Comparison of ENCODE assay signal across 33 mouse cellular contexts in genomic region chr19:39060719-39061118, GRCm38 (mm10). TPM values are rescaled to one million over a fixed set of nuclear protein-coding genes. Genes with fewer than 3 reads are reported as not detected.
"Had no signal": no experiment of that assay in that cellular context is flagged by ENCODE, and none has a peak within 500 bp of the region (broad histone marks: within the 10 kb centered on the region; RNA-seq: fewer than 3 reads in every experiment).

TSS of gene Cyp2c65 (plus strand) at chr19:39061015.

- H3K27ac ChIP-seq: gastrocnemius, adult 2 months; heart, embryonic 10.5 days; hindbrain, embryonic 10.5 days; hindbrain, embryonic 13.5 days; hindbrain, embryonic 15.5 days; hindbrain, postnatal 0 days; limb, embryonic 13.5 days; limb, embryonic 15.5 days; liver, embryonic 12.5 days had no signal

- H3K27me3 ChIP-seq: heart, embryonic 12.5 days; hindbrain, embryonic 13.5 days; hindbrain, embryonic 15.5 days; limb, embryonic 13.5 days; limb, embryonic 15.5 days; liver, embryonic 12.5 days had no signal

- H3K9me3 ChIP-seq: heart, embryonic 10.5 days; heart, embryonic 12.5 days; hindbrain, embryonic 13.5 days; hindbrain, embryonic 15.5 days; limb, embryonic 13.5 days; limb, embryonic 15.5 days had no signal

- DNase-seq: gastrocnemius, adult 2 months; gastrocnemius, postnatal 10 days; gastrocnemius, postnatal 25 days; heart, adult 18-20 months; heart, postnatal 10 days; heart, postnatal 4 days; kidney, adult 18-20 months; kidney, adult 8-10 months; kidney, postnatal 10 days; kidney, postnatal 25 days; kidney, postnatal 4 days; layer of hippocampus, adult 9-11 months; layer of hippocampus, postnatal 36 days; left cerebral cortex, postnatal 4 days had no signal

- H3K9ac ChIP-seq: heart, embryonic 12.5 days; hindbrain, embryonic 13.5 days; hindbrain, embryonic 15.5 days; limb, embryonic 13.5 days; limb, embryonic 15.5 days; liver, embryonic 12.5 days had no signal

- ATAC-seq: hindbrain, postnatal 0 days; liver, embryonic 12.5 days had no signal

- H3K4me1 ChIP-seq: heart, embryonic 10.5 days; heart, embryonic 12.5 days; hindbrain, embryonic 10.5 days; hindbrain, embryonic 13.5 days; hindbrain, embryonic 15.5 days; limb, embryonic 13.5 days; limb, embryonic 15.5 days; liver, embryonic 12.5 days had no signal

- H3K4me3 ChIP-seq: gastrocnemius, adult 2 months; heart, embryonic 10.5 days; heart, embryonic 12.5 days; hindbrain, embryonic 10.5 days; hindbrain, embryonic 13.5 days; hindbrain, embryonic 15.5 days; limb, embryonic 13.5 days; limb, embryonic 15.5 days; liver, embryonic 12.5 days had no signal

- H3K36me3 ChIP-seq: heart, embryonic 10.5 days; heart, embryonic 12.5 days; hindbrain, embryonic 10.5 days; hindbrain, embryonic 13.5 days; hindbrain, embryonic 15.5 days; limb, embryonic 13.5 days; limb, embryonic 15.5 days; liver, embryonic 12.5 days had no signal

- H3K4me2 ChIP-seq: heart, embryonic 12.5 days; hindbrain, embryonic 13.5 days; hindbrain, embryonic 15.5 days; limb, embryonic 13.5 days; limb, embryonic 15.5 days; liver, embryonic 12.5 days had no signal

RNA-seq across cellular contexts. Expression of gene Cyp2c65, which starts in this region (rescaled TPM):
- total RNA-seq: gastrocnemius, adult 2 months; gastrocnemius, postnatal 10 days; gastrocnemius, postnatal 25 days; gastrocnemius, postnatal 4 days; granulocyte monocyte progenitor cell, adult 5-6 weeks; heart, adult 18-20 months; heart, adult 8-10 months; heart, postnatal 10 days; heart, postnatal 25 days; heart, postnatal 4 days; hindbrain, postnatal 0 days; layer of hippocampus, postnatal 14 days; left cerebral cortex, postnatal 10 days; left cerebral cortex, postnatal 4 days had no signal
- polyA plus RNA-seq: frontal cortex, adult 2 months; heart, embryonic 10.5 days; heart, embryonic 12.5 days; heart, embryonic 14.5 days; hindbrain, embryonic 10.5 days; hindbrain, embryonic 13.5 days; hindbrain, embryonic 15.5 days; kidney, embryonic 14.5 days; kidney, embryonic 16.5 days; limb, embryonic 13.5 days; limb, embryonic 15.5 days; liver, embryonic 12.5 days had no signal
